Mouse (Mus musculus) central nervous system, embryonic 14 days (tissue): Measurements from ENCODE around the gene Lonp1. TPM values are rescaled to one million over a fixed set of nuclear protein-coding genes. Genes with fewer than 3 reads are reported as not detected.

Source experiments
- polyA plus RNA-seq: library from polyadenylated mRNA; depleted of rRNA; stranded (reverse); fragments of >200 nt; gene quantifications from 2 replicates; pipeline ENCODE4 v1.2.3, GENCODE M21; 2012; rRNA removed

Lonp1 gene
- polyA plus RNA-seq = 73.8 and 76.1 TPM in 2 replicates

GRCm38 (mm10) chr17:56626754-56627470 lies at the start of gene Lonp1:
Gene Lonp1, minus strand, starts transcription at chr17:56626887.

DNA sequence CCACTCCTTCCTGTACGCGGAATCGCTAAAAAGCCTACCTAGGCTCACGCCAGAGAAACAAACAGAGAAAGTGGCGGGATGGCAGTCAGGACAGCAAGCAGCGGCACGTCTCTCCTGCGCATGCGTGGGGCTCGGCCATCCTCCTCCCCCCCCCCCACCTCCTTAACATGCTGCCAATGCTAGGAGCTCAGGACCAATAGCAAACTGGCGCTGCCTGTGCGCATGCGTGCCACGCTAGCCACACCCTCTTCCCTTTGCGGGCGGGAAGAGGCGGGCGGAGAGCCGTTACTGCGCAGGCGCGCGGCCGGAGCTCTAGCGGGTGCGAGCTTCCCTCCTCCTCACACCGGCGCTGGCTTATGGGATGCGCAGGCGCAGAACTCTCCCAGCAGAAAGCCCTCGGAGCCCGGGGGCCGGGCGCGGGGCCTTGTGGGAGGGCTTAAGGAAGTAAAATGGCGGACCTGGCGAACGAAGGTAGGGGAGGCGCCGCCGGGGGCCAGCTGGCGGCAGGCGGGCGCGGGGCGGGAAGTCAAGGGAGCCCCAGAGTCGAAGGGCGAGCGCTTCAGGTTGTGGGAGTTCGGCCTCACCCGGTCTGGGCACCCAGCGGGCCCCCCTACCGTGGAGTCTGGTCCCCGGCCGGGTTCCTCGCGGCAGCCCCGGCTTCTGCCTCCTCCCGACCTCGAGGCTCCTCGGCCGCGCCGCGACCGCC lies 46.4 kb upstream of the Lonp1 start, which contains the start of gene Ranbp3:
Gene Ranbp3 (plus strand): TSS at position 354 of the 706 bp plus-strand sequence.

GRCm38 (mm10) chr17:56627530-56628277 lies 1.0 kb upstream of the Lonp1 start, which contains the start of gene Catsperd:
Gene Catsperd, plus strand, starts transcription at chr17:56628143.

DNA sequence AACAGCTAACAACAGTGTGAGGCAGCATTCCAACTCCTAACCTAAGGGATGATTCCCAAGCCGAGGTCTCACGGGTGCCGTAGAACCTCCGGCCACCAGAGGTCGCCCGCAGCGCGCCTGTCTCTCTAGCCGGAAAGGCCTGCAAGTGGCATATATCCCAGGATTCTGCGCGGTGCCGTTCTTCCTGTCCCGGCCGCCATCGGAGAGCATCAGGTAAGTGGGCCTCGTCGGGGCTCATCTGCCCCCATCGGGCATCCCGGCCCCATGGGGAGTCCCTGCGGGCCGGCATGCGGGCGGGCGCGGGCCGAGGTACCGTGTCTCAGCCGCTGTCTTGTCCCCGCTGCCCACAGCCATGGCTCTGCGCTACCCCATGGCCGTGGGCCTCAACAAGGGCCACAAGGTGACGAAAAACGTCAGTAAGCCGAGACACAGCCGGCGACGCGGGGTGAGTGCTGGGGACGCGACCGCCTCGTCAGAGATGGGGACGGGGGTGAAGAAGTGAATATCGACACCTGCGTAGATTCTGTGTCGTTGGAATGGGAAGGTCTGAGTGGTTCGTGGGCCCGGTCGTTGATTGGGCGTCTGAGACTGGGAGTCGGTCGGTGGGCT lies 13.3 kb downstream of the Lonp1 start, which contains the start of gene Rpl36:
Gene Rpl36 (plus strand): TSS at position 181 of the 609 bp plus-strand sequence.

DNA sequence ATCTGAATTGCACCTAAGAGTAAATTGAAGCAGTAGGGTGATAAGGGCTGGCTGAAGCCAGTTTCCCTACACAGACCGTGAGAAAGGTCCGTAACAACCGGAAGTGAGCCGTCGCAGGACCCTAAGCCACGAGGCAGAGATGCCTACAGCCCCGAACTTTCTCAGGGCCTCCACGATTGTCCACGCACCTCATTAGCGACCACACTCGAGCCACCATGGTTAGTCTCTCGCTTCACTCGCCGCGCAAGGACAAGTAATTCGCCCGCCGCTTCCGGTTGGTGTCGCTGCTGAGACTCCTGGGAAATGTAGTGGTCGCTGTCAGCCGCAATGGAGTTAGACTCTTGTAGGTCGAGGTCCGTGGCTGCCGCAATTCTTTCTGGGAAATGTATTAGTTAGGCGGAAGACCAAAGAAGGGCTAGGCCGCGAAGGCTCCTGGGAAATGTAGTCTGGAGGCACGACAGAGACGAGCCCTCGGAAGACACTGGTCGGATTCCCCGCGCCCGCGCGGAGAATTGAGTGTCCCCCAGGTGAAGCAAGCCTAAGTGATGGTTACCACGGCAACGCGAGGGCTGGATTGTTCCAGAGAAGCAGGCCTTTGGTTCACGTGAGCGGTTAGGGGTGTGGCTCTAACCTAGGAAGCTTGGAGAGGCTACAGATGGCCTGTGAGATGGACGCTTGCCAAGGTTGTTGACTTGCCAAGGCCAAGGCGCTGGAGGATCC lies 17.1 kb downstream of the Lonp1 start, which contains the start of gene 2410015M20Rik:
Gene 2410015M20Rik (minus strand): TSS at position 320 of the 720 bp plus-strand sequence.

GRCm38 (mm10) chr17:56584257-56585130 lies 42.2 kb downstream of the Lonp1 start, which contains the start of the genes Safb2 and Safb:
Gene Safb2, minus strand, starts transcription at chr17:56584585.
Gene Safb, plus strand, starts transcription at chr17:56584825.

Other genes with a start within 250 kb of the Lonp1 start
- 1,167 and 1,339 TPM in 2 replicates for gene Ptprs, start 150.4 kb downstream of the Lonp1 start, polyA plus RNA-seq
- 0.06 TPM in 1 of 2 replicates, not detected in the other for gene Znrf4, start 114.5 kb downstream of the Lonp1 start, polyA plus RNA-seq
- gene Gm20219, start 72.5 kb downstream of the Lonp1 start, polyA plus RNA-seq = 3.0 TPM in 2 replicates
- 113 and 131 TPM in 2 replicates for gene Safb2, start 42.3 kb downstream of the Lonp1 start, polyA plus RNA-seq
- gene Safb, start 42.1 kb downstream of the Lonp1 start, polyA plus RNA-seq = 176 and 190 TPM in 2 replicates
- gene 2410015M20Rik, start 17.1 kb downstream of the Lonp1 start, polyA plus RNA-seq = 136 and 139 TPM in 2 replicates
- gene Rpl36, start 13.5 kb downstream of the Lonp1 start, polyA plus RNA-seq = 2,057 and 2,130 TPM in 2 replicates
- gene Catsperd, start 1.3 kb upstream of the Lonp1 start, polyA plus RNA-seq = 3.9 and 4.9 TPM in 2 replicates
- 150 and 160 TPM in 2 replicates for gene Ranbp3, start 46.4 kb upstream of the Lonp1 start, polyA plus RNA-seq
- gene Ndufa11, start 90.9 kb upstream of the Lonp1 start, polyA plus RNA-seq = 306 and 325 TPM in 2 replicates
- gene Vmac, start 91.1 kb upstream of the Lonp1 start, polyA plus RNA-seq = 19.4 and 20.8 TPM in 2 replicates
- gene Nrtn, start 130.6 kb upstream of the Lonp1 start, polyA plus RNA-seq = 3.6 and 6.1 TPM in 2 replicates
- 150 and 161 TPM in 2 replicates for gene Dus3l, start 137.9 kb upstream of the Lonp1 start, polyA plus RNA-seq
- 3.2 and 3.4 TPM in 2 replicates for gene Prr22, start 143.4 kb upstream of the Lonp1 start, polyA plus RNA-seq
- 6.4 and 7.4 TPM in 2 replicates for gene Rfx2, start 204.1 kb upstream of the Lonp1 start, polyA plus RNA-seq
- not detected in 2 replicates for gene Acsbg2, start 247.6 kb upstream of the Lonp1 start, polyA plus RNA-seq
- 0.05 and 0.06 TPM in 2 replicates for gene 1700061G19Rik, start 248.6 kb upstream of the Lonp1 start, polyA plus RNA-seq